Comparison of ENCODE assay signal across 10 mouse cellular contexts in the genomic region with DNA sequence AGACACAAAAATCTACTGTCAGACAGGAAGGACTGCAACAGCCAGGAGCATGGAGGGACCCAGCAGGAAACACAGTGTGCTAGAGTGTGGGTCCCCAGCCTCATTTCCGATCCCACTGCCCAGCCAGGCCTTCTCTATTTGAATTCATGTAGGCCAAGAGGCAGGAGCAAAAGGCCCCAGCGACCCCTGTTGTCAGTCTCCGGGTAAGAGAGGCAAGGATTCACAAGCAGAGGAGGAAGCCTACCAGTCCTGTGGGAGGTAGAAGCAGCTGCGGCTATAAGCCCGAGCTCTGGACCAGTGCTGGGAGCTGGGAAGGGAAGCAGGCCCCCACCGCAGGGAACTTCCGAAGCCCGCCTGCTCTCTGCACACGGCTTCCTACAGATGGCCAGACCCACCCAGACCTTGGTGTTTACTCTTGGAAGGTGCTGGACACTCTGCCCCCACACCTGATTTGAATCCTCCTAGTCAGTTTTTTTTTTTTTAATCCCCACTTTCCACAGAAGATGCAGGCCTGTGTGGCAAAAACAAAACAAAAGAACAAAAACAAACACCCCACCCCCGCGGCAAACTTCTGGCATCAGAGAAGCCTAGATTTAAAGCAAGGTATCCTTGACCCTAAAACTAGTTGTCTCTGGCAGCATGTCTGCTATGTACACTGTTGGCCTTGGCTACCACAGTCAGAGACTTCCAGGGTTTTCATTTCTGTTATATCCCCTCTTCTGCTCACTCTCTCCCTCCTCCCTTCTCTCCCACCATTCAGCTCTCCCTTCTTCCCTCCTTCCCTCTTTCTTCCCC.
DNase-seq lines count a peak whose midpoint lies in the region; ATAC-seq lines count a peak whose summit lies in the region.
"Had no signal": no experiment of that assay in that cellular context is flagged by ENCODE, and none has a peak within 500 bp of the region (broad histone marks: within the 10 kb centered on the region; RNA-seq: fewer than 3 reads in every experiment).

No protein-coding gene starts in this region.

- no peak for ATAC-seq in neural tube, embryonic 15.5 days (ENCODE audit: low FRiP score)

- no peak overlapping the region for H3K4me3 ChIP-seq in neural tube, embryonic 15.5 days (replicated peaks)
- H3K4me3 ChIP-seq: hindbrain, embryonic 15.5 days had no signal

- peak; percentile 15 to 23 for DNase-seq in cerebellum, postnatal 14 days
- no peak for DNase-seq in cerebellum, adult 9-11 months
- peak; percentile 38 for DNase-seq in neural tube, embryonic 10.5 days (ENCODE audit: extremely low spot score, low spot score)
- DNase-seq in mesoderm, embryonic 11.5 days (ENCODE audit: low read depth, low spot score): peak; percentile 15
- peak; percentile 5 for DNase-seq in yolk sac, embryonic 10.5 days (ENCODE audit: low spot score)
- no peak for DNase-seq in kidney, adult 8-10 months
- no peak for DNase-seq in layer of hippocampus, adult 18-20 months (ENCODE audit: low spot score in 2 of 2)

- no peak overlapping the region for H3K4me2 ChIP-seq in neural tube, embryonic 15.5 days
- H3K4me2 ChIP-seq: hindbrain, embryonic 15.5 days had no signal

- H3K9ac ChIP-seq in neural tube, embryonic 15.5 days (replicated peaks): no peak overlapping the region
- H3K9ac ChIP-seq: hindbrain, embryonic 15.5 days had no signal

- H3K36me3 ChIP-seq in neural tube, embryonic 15.5 days: no peaks in the 10 kb centered on the region
- H3K36me3 ChIP-seq: hindbrain, embryonic 15.5 days had no signal

- no peaks in the 10 kb centered on the region for H3K9me3 ChIP-seq in neural tube, embryonic 15.5 days (replicated peaks)
- H3K9me3 ChIP-seq: hindbrain, embryonic 15.5 days had no signal

- no peaks in the 10 kb centered on the region for H3K27me3 ChIP-seq in neural tube, embryonic 15.5 days (replicated peaks)
- H3K27me3 ChIP-seq: hindbrain, embryonic 15.5 days had no signal

- WGBS in neural tube, embryonic 15.5 days: 33% methylated on average over 11 of the region's 11 CpGs

- peaks cover 25% of the 10 kb centered on the region for H3K4me1 ChIP-seq in neural tube, embryonic 15.5 days

- no peak overlapping the region for H3K27ac ChIP-seq in neural tube, embryonic 15.5 days (replicated peaks)
- H3K27ac ChIP-seq: hindbrain, embryonic 15.5 days; macrophage had no signal

Comparison
In these comparisons a context has a peak if more than half of its experiments do, and no peak if none do; other contexts are left out.
1. DNase-seq: peak in cerebellum, postnatal 14 days (2 of 2), neural tube, embryonic 10.5 days (single experiment), mesoderm, embryonic 11.5 days (single experiment) and yolk sac, embryonic 10.5 days (single experiment); none in cerebellum, adult 9-11 months (single experiment), kidney, adult 8-10 months (0 of 2) and layer of hippocampus, adult 18-20 months (0 of 2).